Mouse (Mus musculus) CH12F3 (cell line): ENCODE measurements around the gene Cblb.

Experiments used
- in situ Hi-C: fragments of 300-500 bp; cut with MboI; formaldehyde crosslinking; loops from 2 replicates; pipeline ENCODE4 v1.14.3; 2020; ENCODE audit warnings: low sequenced_read_pairs

The Cblb gene

GRCm38 (mm10) chr16:52184350-52184749 lies 153.3 kb downstream of the Cblb start:
- in situ Hi-C loops = loop anchor here (10.0 kb wide), 1 partner anchor 870 kb away; no protein-coding TSS in a partner anchor

- in situ Hi-C loops = loop anchor here (10.0 kb wide), 1 partner anchor 872 kb away; no protein-coding TSS in a partner anchor
Measured at GRCm38 (mm10) chr16:52186731-52187130, 155.7 kb downstream of the Cblb start.

- in situ Hi-C loops = loop anchor here (10.0 kb wide), 1 partner anchor 874 kb away; no protein-coding TSS in a partner anchor
Measured at GRCm38 (mm10) chr16:52189103-52189502, 158.1 kb downstream of the Cblb start.

- in situ Hi-C loops = no loop called here
Measured at GRCm38 (mm10) chr16:52190714-52191113, 159.7 kb downstream of the Cblb start.

GRCm38 (mm10) chr16:52194040-52194439 lies 163.0 kb downstream of the Cblb start:
- in situ Hi-C loops = no loop called here

- in situ Hi-C loops = no loop called here
Measured at GRCm38 (mm10) chr16:52194866-52195265, 163.8 kb downstream of the Cblb start.

GRCm38 (mm10) chr16:52200107-52200506 lies 169.1 kb downstream of the Cblb start:
- in situ Hi-C loops = loop anchor here (25.0 kb wide), 1 partner anchor 1062 kb away; no protein-coding TSS in a partner anchor

- in situ Hi-C loops = loop anchor here (25.0 kb wide), 1 partner anchor 1051 kb away; no protein-coding TSS in a partner anchor
Measured at GRCm38 (mm10) chr16:52210844-52211606, 180.0 kb downstream of the Cblb start.

- in situ Hi-C loops = loop anchor here (25.0 kb wide), 1 partner anchor 1043 kb away; no protein-coding TSS in a partner anchor
Measured at GRCm38 (mm10) chr16:52219069-52219468, 188.0 kb downstream of the Cblb start.

- in situ Hi-C loops = loop anchor here (25.0 kb wide), 1 partner anchor 1039 kb away; no protein-coding TSS in a partner anchor
Measured at GRCm38 (mm10) chr16:52222896-52223295, 191.9 kb downstream of the Cblb start.

- in situ Hi-C loops = no loop called here
Measured at GRCm38 (mm10) chr16:52229446-52229845, 198.4 kb downstream of the Cblb start.

GRCm38 (mm10) chr16:52229930-52230329 lies 198.9 kb downstream of the Cblb start:
- in situ Hi-C loops = no loop called here

- in situ Hi-C loops = no loop called here
Measured at GRCm38 (mm10) chr16:52242144-52242543, 211.1 kb downstream of the Cblb start.

- in situ Hi-C loops = no loop called here
Measured at GRCm38 (mm10) chr16:52243421-52243973, 212.5 kb downstream of the Cblb start.

GRCm38 (mm10) chr16:52250196-52250595 lies 219.2 kb downstream of the Cblb start:
- in situ Hi-C loops = no loop called here

GRCm38 (mm10) chr16:52250935-52251334 lies 219.9 kb downstream of the Cblb start:
- in situ Hi-C loops = no loop called here
